Mouse (Mus musculus): Measurements from ENCODE around the gene Zfp358. TPM values are rescaled to one million over a fixed set of nuclear protein-coding genes. Genes with fewer than 3 reads are reported as not detected.

Gene Zfp358
- polyA plus RNA-seq, 2 experiments: 1.7 to 4.8 TPM

- H3K36me3 ChIP-seq (replicated peaks; ENCODE audit: control insufficient read depth, insufficient read depth, low read depth): peaks cover 11% of the 10 kb centered on the region
- no peak for ATAC-seq (ENCODE audit: insufficient read depth)
- H3K27me3 ChIP-seq (ENCODE audit: control insufficient read depth, insufficient read depth, low read length): no peaks in the 10 kb centered on the region
- H3K9me3 ChIP-seq (ENCODE audit: control insufficient read depth, low read length): no peaks in the 10 kb centered on the region
- WGBS (ENCODE audit: insufficient replicate concordance): 90% methylated on average over 9 of the region's 9 CpGs
- DNase-seq (ENCODE audit: low read depth in 3 of 3, low spot score in 3 of 3): no peak
- no peak for TF ChIP-seq CTCF (IDR thresholded peaks at IDR 0.05; ENCODE audit: low read depth)
- no peak for TF ChIP-seq EP300 (IDR thresholded peaks at IDR 0.05; ENCODE audit: low read depth)
- peaks cover 6 to 11% of the 10 kb centered on the region in 2 experiments for H3K4me1 ChIP-seq (replicated peaks; ENCODE audit: control insufficient read depth in 2 of 2, insufficient read depth in 2 of 2, low read length in 1 of 2)
- no peak overlapping the region for H3K9ac ChIP-seq (replicated peaks)
- no peak overlapping the region for H3K27ac ChIP-seq
- no peak overlapping the region for H3K4me2 ChIP-seq (ENCODE audit: low read depth)
- no peak overlapping the region for H3K4me3 ChIP-seq (ENCODE audit: insufficient read depth in 1 of 2, low read depth in 2 of 2, low read length in 2 of 2)
Measured at GRCm38 (mm10) chr8:3536940-3537339, 44.0 kb downstream of the Zfp358 start.

GRCm38 (mm10) chr8:3537666-3538065, 44.7 kb downstream of the Zfp358 start:
- Histone ChIP-seq H3K9ac (replicated peaks) (no peak overlapping the region), H3K4me1 (replicated peaks; ENCODE audit: control insufficient read depth in 2 of 2, insufficient read depth in 2 of 2, low read length in 1 of 2) (peaks cover 6 to 11% of the 10 kb centered on the region in 2 experiments), H3K4me2 (ENCODE audit: low read depth) (no peak overlapping the region), H3K4me3 (ENCODE audit: insufficient read depth in 1 of 2, low read depth in 2 of 2, low read length in 2 of 2) (no peak overlapping the region), H3K27me3 (ENCODE audit: control insufficient read depth, insufficient read depth, low read length) (no peaks in the 10 kb centered on the region), H3K27ac (no peak overlapping the region), H3K9me3 (ENCODE audit: control insufficient read depth, low read length) (no peaks in the 10 kb centered on the region), H3K36me3 (replicated peaks; ENCODE audit: control insufficient read depth, insufficient read depth, low read depth) (peaks cover 8% of the 10 kb centered on the region)
- 92% methylated on average over 26 of the region's 26 CpGs for WGBS (ENCODE audit: insufficient replicate concordance)
- TF ChIP-seq CTCF (IDR thresholded peaks at IDR 0.05; ENCODE audit: low read depth) (no peak), EP300 (IDR thresholded peaks at IDR 0.05; ENCODE audit: low read depth) (no peak)
- no peak for DNase-seq (ENCODE audit: low read depth in 3 of 3, low spot score in 3 of 3)
- ATAC-seq (ENCODE audit: insufficient read depth): no peak

GRCm38 (mm10) chr8:3539146-3539545, 46.2 kb downstream of the Zfp358 start:
- 69% methylated on average over 7 of the region's 7 CpGs for WGBS (ENCODE audit: insufficient replicate concordance)
- Histone ChIP-seq H3K27me3 (ENCODE audit: control insufficient read depth, insufficient read depth, low read length) (no peaks in the 10 kb centered on the region), H3K9me3 (ENCODE audit: control insufficient read depth, low read length) (no peaks in the 10 kb centered on the region), H3K9ac (replicated peaks) (no peak overlapping the region), H3K4me2 (ENCODE audit: low read depth) (no peak overlapping the region), H3K36me3 (replicated peaks; ENCODE audit: control insufficient read depth, insufficient read depth, low read depth) (peaks cover 10% of the 10 kb centered on the region), H3K4me1 (replicated peaks; ENCODE audit: control insufficient read depth in 2 of 2, insufficient read depth in 2 of 2, low read length in 1 of 2) (peaks cover 6 to 11% of the 10 kb centered on the region in 2 experiments), H3K4me3 (ENCODE audit: insufficient read depth in 1 of 2, low read depth in 2 of 2, low read length in 2 of 2) (no peak overlapping the region), H3K27ac (no peak overlapping the region)
- DNase-seq (ENCODE audit: low read depth in 3 of 3, low spot score in 3 of 3): no peak
- no peak for ATAC-seq (ENCODE audit: insufficient read depth)
- TF ChIP-seq CTCF (IDR thresholded peaks at IDR 0.05; ENCODE audit: low read depth) (no peak), EP300 (IDR thresholded peaks at IDR 0.05; ENCODE audit: low read depth) (no peak)

DNA sequence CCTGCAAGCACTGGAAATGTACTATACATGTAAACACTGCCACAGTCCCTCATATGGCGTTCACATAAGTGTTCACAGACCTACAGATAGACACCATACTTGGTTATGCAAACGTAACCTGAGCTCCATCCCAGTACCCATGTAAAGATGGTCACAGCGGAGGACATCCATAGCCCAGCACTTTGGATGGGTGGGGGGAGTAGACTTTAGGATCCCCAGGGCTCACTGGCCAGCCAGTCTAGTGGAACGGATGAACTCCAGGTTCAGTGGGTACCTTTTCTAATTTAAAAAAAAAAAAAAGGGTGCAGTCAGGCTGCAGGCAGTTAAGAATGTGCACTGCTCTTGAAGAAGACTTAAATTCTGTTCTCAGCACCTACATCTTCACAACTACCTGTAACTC, 47.1 kb downstream of the Zfp358 start:
- ATAC-seq (ENCODE audit: insufficient read depth) (no peak), DNase-seq (ENCODE audit: low read depth in 3 of 3, low spot score in 3 of 3) (no peak)
- Histone ChIP-seq H3K4me1 (replicated peaks; ENCODE audit: control insufficient read depth in 2 of 2, insufficient read depth in 2 of 2, low read length in 1 of 2) (peaks cover 6 to 11% of the 10 kb centered on the region in 2 experiments), H3K4me2 (ENCODE audit: low read depth) (no peak overlapping the region), H3K27ac (no peak overlapping the region), H3K9me3 (ENCODE audit: control insufficient read depth, low read length) (no peaks in the 10 kb centered on the region), H3K9ac (replicated peaks) (no peak overlapping the region), H3K4me3 (ENCODE audit: insufficient read depth in 1 of 2, low read depth in 2 of 2, low read length in 2 of 2) (no peak overlapping the region), H3K36me3 (replicated peaks; ENCODE audit: control insufficient read depth, insufficient read depth, low read depth) (peaks cover 10% of the 10 kb centered on the region), H3K27me3 (ENCODE audit: control insufficient read depth, insufficient read depth, low read length) (no peaks in the 10 kb centered on the region)
- WGBS (ENCODE audit: insufficient replicate concordance): 76% methylated on average over 4 of the region's 4 CpGs
- no peak for TF ChIP-seq EP300 (IDR thresholded peaks at IDR 0.05; ENCODE audit: low read depth)
- no peak for TF ChIP-seq CTCF (IDR thresholded peaks at IDR 0.05; ENCODE audit: low read depth)

DNA sequence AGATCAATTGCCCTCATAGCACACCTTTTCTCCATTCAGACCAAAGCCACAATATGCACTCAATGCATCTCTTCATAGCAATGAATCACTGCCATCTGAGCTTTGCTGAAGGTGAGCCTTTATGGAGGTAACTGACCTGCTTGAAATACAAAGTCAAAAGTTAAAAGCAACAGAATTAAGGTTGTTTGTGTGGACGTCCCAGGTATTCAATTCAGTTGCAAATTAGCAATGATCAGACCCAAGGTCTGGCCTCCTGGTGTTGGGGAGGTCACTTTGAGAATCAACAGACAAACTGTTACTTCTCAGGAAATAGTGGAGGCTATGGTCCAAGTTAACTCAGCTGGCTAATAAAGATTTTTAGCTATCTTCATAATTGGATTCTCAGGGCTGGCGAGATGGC, 53.6 kb downstream of the Zfp358 start:
- WGBS (ENCODE audit: insufficient replicate concordance): 72% methylated on average over 2 of the region's 2 CpGs
- Histone ChIP-seq H3K27me3 (ENCODE audit: control insufficient read depth, insufficient read depth, low read length) (no peaks in the 10 kb centered on the region), H3K4me3 (ENCODE audit: insufficient read depth in 1 of 2, low read depth in 2 of 2, low read length in 2 of 2) (no peak overlapping the region), H3K4me2 (ENCODE audit: low read depth) (no peak overlapping the region), H3K9me3 (ENCODE audit: control insufficient read depth, low read length) (no peaks in the 10 kb centered on the region), H3K36me3 (replicated peaks; ENCODE audit: control insufficient read depth, insufficient read depth, low read depth) (peaks cover 4% of the 10 kb centered on the region), H3K27ac (no peak overlapping the region), H3K9ac (replicated peaks) (no peak overlapping the region), H3K4me1 (replicated peaks; ENCODE audit: control insufficient read depth in 2 of 2, insufficient read depth in 2 of 2, low read length in 1 of 2) (no peaks in the 10 kb centered on the region)
- ATAC-seq (ENCODE audit: insufficient read depth) (no peak), DNase-seq (ENCODE audit: low read depth in 3 of 3, low spot score in 3 of 3) (no peak)
- TF ChIP-seq CTCF (IDR thresholded peaks at IDR 0.05; ENCODE audit: low read depth): no peak
- TF ChIP-seq EP300 (IDR thresholded peaks at IDR 0.05; ENCODE audit: low read depth): no peak

Other genes with a start within 250 kb of the Zfp358 start
- 3.9 and 4.4 TPM in 2 replicates for gene Insr, start 213.5 kb upstream of the Zfp358 start, polyA plus RNA-seq (2012; rRNA removed)
- 9.2 and 12.5 TPM in 2 replicates for gene Insr, start 213.5 kb upstream of the Zfp358 start, polyA plus RNA-seq (2014; fragmentation: Nextera tagmentation; extraction: Ambion mirVana)
- 0.31 and 0.33 TPM in 2 replicates for gene A430078G23Rik, start 139.7 kb upstream of the Zfp358 start, polyA plus RNA-seq (2012; rRNA removed)
- gene A430078G23Rik, start 139.7 kb upstream of the Zfp358 start, polyA plus RNA-seq (2014; fragmentation: Nextera tagmentation; extraction: Ambion mirVana): 0.36 and 0.85 TPM in 2 replicates
- gene Arhgef18, start 100.1 kb upstream of the Zfp358 start, polyA plus RNA-seq (2012; rRNA removed): 3.4 and 3.6 TPM in 2 replicates
- 2.0 and 2.5 TPM in 2 replicates for gene Arhgef18, start 100.1 kb upstream of the Zfp358 start, polyA plus RNA-seq (2014; fragmentation: Nextera tagmentation; extraction: Ambion mirVana)
- gene Pex11g, start 25.5 kb upstream of the Zfp358 start, polyA plus RNA-seq (2012; rRNA removed): 2.5 and 3.1 TPM in 2 replicates
- gene Pex11g, start 25.5 kb upstream of the Zfp358 start, polyA plus RNA-seq (2014; fragmentation: Nextera tagmentation; extraction: Ambion mirVana): 2.7 and 3.5 TPM in 2 replicates
- 0.05 TPM in 1 of 2 replicates, not detected in the other for gene Tex45, start 22.3 kb upstream of the Zfp358 start, polyA plus RNA-seq (2012; rRNA removed)
- 0.10 TPM in 1 of 2 replicates, not detected in the other for gene Tex45, start 22.3 kb upstream of the Zfp358 start, polyA plus RNA-seq (2014; fragmentation: Nextera tagmentation; extraction: Ambion mirVana)
- gene Mcoln1, start 7.3 kb downstream of the Zfp358 start, polyA plus RNA-seq (2012; rRNA removed): 26.1 and 31.6 TPM in 2 replicates
- 12.6 and 13.8 TPM in 2 replicates for gene Mcoln1, start 7.3 kb downstream of the Zfp358 start, polyA plus RNA-seq (2014; fragmentation: Nextera tagmentation; extraction: Ambion mirVana)
- gene Pnpla6, start 22.2 kb downstream of the Zfp358 start, polyA plus RNA-seq (2012; rRNA removed): 12.1 and 14.2 TPM in 2 replicates
- gene Pnpla6, start 22.2 kb downstream of the Zfp358 start, polyA plus RNA-seq (2014; fragmentation: Nextera tagmentation; extraction: Ambion mirVana): 6.5 and 9.6 TPM in 2 replicates
- gene C330021F23Rik, start 74.9 kb downstream of the Zfp358 start, polyA plus RNA-seq (2012; rRNA removed): 2.7 and 3.0 TPM in 2 replicates
- gene C330021F23Rik, start 74.9 kb downstream of the Zfp358 start, polyA plus RNA-seq (2014; fragmentation: Nextera tagmentation; extraction: Ambion mirVana): 2.5 and 4.0 TPM in 2 replicates
- 1.8 and 2.2 TPM in 2 replicates for gene Camsap3, start 94.2 kb downstream of the Zfp358 start, polyA plus RNA-seq (2012; rRNA removed)
- gene Camsap3, start 94.2 kb downstream of the Zfp358 start, polyA plus RNA-seq (2014; fragmentation: Nextera tagmentation; extraction: Ambion mirVana): 1.6 and 1.7 TPM in 2 replicates
- 24.1 and 27.1 TPM in 2 replicates for gene Xab2, start 128.2 kb downstream of the Zfp358 start, polyA plus RNA-seq (2012; rRNA removed)
- gene Xab2, start 128.2 kb downstream of the Zfp358 start, polyA plus RNA-seq (2014; fragmentation: Nextera tagmentation; extraction: Ambion mirVana): 22.2 and 25.9 TPM in 2 replicates
- gene Pet100, start 128.4 kb downstream of the Zfp358 start, polyA plus RNA-seq (2012; rRNA removed): 7.9 and 32.5 TPM in 2 replicates
- gene Pet100, start 128.4 kb downstream of the Zfp358 start, polyA plus RNA-seq (2014; fragmentation: Nextera tagmentation; extraction: Ambion mirVana): 113 and 117 TPM in 2 replicates
- not detected in 2 replicates for gene Pcp2, start 132.4 kb downstream of the Zfp358 start, polyA plus RNA-seq (2012; rRNA removed)
- gene Pcp2, start 132.4 kb downstream of the Zfp358 start, polyA plus RNA-seq (2014; fragmentation: Nextera tagmentation; extraction: Ambion mirVana): 0.19 TPM in 1 of 2 replicates, not detected in the other
- gene Stxbp2, start 137.8 kb downstream of the Zfp358 start, polyA plus RNA-seq (2012; rRNA removed): 55.5 and 61.7 TPM in 2 replicates
- 37.7 and 44.6 TPM in 2 replicates for gene Stxbp2, start 137.8 kb downstream of the Zfp358 start, polyA plus RNA-seq (2014; fragmentation: Nextera tagmentation; extraction: Ambion mirVana)
- gene Retn, start 162.6 kb downstream of the Zfp358 start, polyA plus RNA-seq (2012; rRNA removed): not detected in 2 replicates
- gene Retn, start 162.6 kb downstream of the Zfp358 start, polyA plus RNA-seq (2014; fragmentation: Nextera tagmentation; extraction: Ambion mirVana): not detected in 2 replicates
- 1.4 and 1.9 TPM in 2 replicates for gene Mcemp1, start 172.6 kb downstream of the Zfp358 start, polyA plus RNA-seq (2012; rRNA removed)
- gene Mcemp1, start 172.6 kb downstream of the Zfp358 start, polyA plus RNA-seq (2014; fragmentation: Nextera tagmentation; extraction: Ambion mirVana): 3.1 and 3.7 TPM in 2 replicates
- gene Fcor, start 179.2 kb downstream of the Zfp358 start, polyA plus RNA-seq (2012; rRNA removed): 0.90 and 1.4 TPM in 2 replicates
- 3.1 and 3.5 TPM in 2 replicates for gene Fcor, start 179.2 kb downstream of the Zfp358 start, polyA plus RNA-seq (2014; fragmentation: Nextera tagmentation; extraction: Ambion mirVana)
- 11.0 and 13.1 TPM in 2 replicates for gene Trappc5, start 183.2 kb downstream of the Zfp358 start, polyA plus RNA-seq (2012; rRNA removed)
- gene Trappc5, start 183.2 kb downstream of the Zfp358 start, polyA plus RNA-seq (2014; fragmentation: Nextera tagmentation; extraction: Ambion mirVana): 11.5 and 12.1 TPM in 2 replicates
- 0.01 TPM in 1 of 2 replicates, not detected in the other for gene Fcer2a, start 201.0 kb downstream of the Zfp358 start, polyA plus RNA-seq (2012; rRNA removed)
- 0.05 TPM in 1 of 2 replicates, not detected in the other for gene Fcer2a, start 201.0 kb downstream of the Zfp358 start, polyA plus RNA-seq (2014; fragmentation: Nextera tagmentation; extraction: Ambion mirVana)
- gene Clec4g, start 227.5 kb downstream of the Zfp358 start, polyA plus RNA-seq (2012; rRNA removed): 2.8 and 3.5 TPM in 2 replicates
- 3.6 and 4.2 TPM in 2 replicates for gene Clec4g, start 227.5 kb downstream of the Zfp358 start, polyA plus RNA-seq (2014; fragmentation: Nextera tagmentation; extraction: Ambion mirVana)